Mouse (Mus musculus) heart, postnatal 4 days (tissue): ENCODE results near the gene Cdc37. TPM values are rescaled to one million over a fixed set of nuclear protein-coding genes. Genes with fewer than 3 reads are reported as not detected.

Source experiments
- DNase-seq: peaks from one replicate; pipeline ENCODE4 v3.0.0; 2021
- total RNA-seq, 2 experiments: library from RNA; stranded (reverse); gene quantifications; 2 replicates each; pipeline ENCODE4 v1.2.3; 2021

Cdc37 gene
- total RNA-seq, 2 experiments from 2014 or later: 145 to 158 TPM

GRCm38 (mm10) chr9:21135329-21135890 lies 14.4 kb downstream of the Cdc37 start:
- DNase-seq: no peak

GRCm38 (mm10) chr9:21134595-21135328 lies 15.0 kb downstream of the Cdc37 start:
- no peak for DNase-seq

GRCm38 (mm10) chr9:21133064-21133707 lies 16.6 kb downstream of the Cdc37 start:
- DNase-seq: no peak

- no peak for DNase-seq
Observed at GRCm38 (mm10) chr9:21132102-21132775, 17.5 kb downstream of the Cdc37 start.

- DNase-seq: peak; percentile 89
Observed at GRCm38 (mm10) chr9:21131059-21131956, 18.5 kb downstream of the Cdc37 start, which contains the start of gene Tyk2. Gene Tyk2 (minus strand): TSS chr9:21131243.

GRCm38 (mm10) chr9:21126259-21126627 lies 23.5 kb downstream of the Cdc37 start:
- peak; percentile 73 for DNase-seq

GRCm38 (mm10) chr9:21125502-21126258 lies 24.1 kb downstream of the Cdc37 start:
- no peak for DNase-seq

- no peak for DNase-seq
Observed at GRCm38 (mm10) chr9:21124837-21125236, 24.9 kb downstream of the Cdc37 start.

- DNase-seq: no peak
Observed at GRCm38 (mm10) chr9:21121483-21121882, 28.3 kb downstream of the Cdc37 start.

- DNase-seq: no peak
Observed at GRCm38 (mm10) chr9:21117073-21117472, 32.7 kb downstream of the Cdc37 start.

- DNase-seq: no peak
Observed at GRCm38 (mm10) chr9:21115105-21115504, 34.7 kb downstream of the Cdc37 start.

GRCm38 (mm10) chr9:21114190-21114589 lies 35.6 kb downstream of the Cdc37 start:
- DNase-seq: no peak

GRCm38 (mm10) chr9:21113751-21114150 lies 36.0 kb downstream of the Cdc37 start:
- DNase-seq: no peak

- no peak for DNase-seq
Observed at GRCm38 (mm10) chr9:21107607-21108237, 42.1 kb downstream of the Cdc37 start.

GRCm38 (mm10) chr9:21105760-21106564 lies 43.8 kb downstream of the Cdc37 start:
- DNase-seq: no peak

- DNase-seq: no peak
Observed at GRCm38 (mm10) chr9:21104814-21105213, 45.0 kb downstream of the Cdc37 start.

GRCm38 (mm10) chr9:21102076-21102475 lies 47.7 kb downstream of the Cdc37 start:
- DNase-seq: no peak

GRCm38 (mm10) chr9:21100447-21101161 lies 49.2 kb downstream of the Cdc37 start:
- DNase-seq: no peak

- no peak for DNase-seq
Observed at GRCm38 (mm10) chr9:21097793-21098192, 52.0 kb downstream of the Cdc37 start.
